Mouse (Mus musculus) ovary, adult 10 weeks (tissue): ENCODE results near the gene Tmsb15a. TPM values are rescaled to one million over a fixed set of nuclear protein-coding genes. Genes with fewer than 3 reads are reported as not detected.

Source experiments
- polyA plus RNA-seq: library from polyadenylated mRNA; stranded (reverse); fragments of 350-450 nt; fragmentation: Illumina TruSeq; extraction: RNeasy Lipid Tissue Mini Kit (QIAGEN cat#74804); gene quantifications from one replicate; pipeline ENCODE4 v1.2.3, GENCODE M21; 2014

The Tmsb15a gene
- polyA plus RNA-seq, result not detected

GRCm38 (mm10) chrX:135725161-135725560, at the start of gene Tmsb15a:
Tmsb15a (minus strand) TSS chrX:135725261.

GRCm38 (mm10) chrX:135742304-135743055, 17.4 kb upstream of the Tmsb15a start, which contains the start of the genes Armcx5 and Gprasp1:
Armcx5 (plus strand) TSS chrX:135742733.
Gprasp1 (plus strand) TSS chrX:135742733.

GRCm38 (mm10) chrX:135693633-135694032, 31.4 kb downstream of the Tmsb15a start, which contains the start of gene Tcp11x2:
Tcp11x2 (minus strand) TSS chrX:135693790.

Other genes with a start within 250 kb of the Tmsb15a start
- gene AV320801, start 230.7 kb downstream of the Tmsb15a start, polyA plus RNA-seq, result 1.4 TPM
- not detected for gene Nxf7, start 126.5 kb downstream of the Tmsb15a start, polyA plus RNA-seq
- not detected for gene Prame, start 97.6 kb downstream of the Tmsb15a start, polyA plus RNA-seq
- gene Tcp11x2, start 31.5 kb downstream of the Tmsb15a start, polyA plus RNA-seq, result 1.2 TPM
- 56.5 TPM for gene Armcx5, start 17.5 kb upstream of the Tmsb15a start, polyA plus RNA-seq
- 157 TPM for gene Gprasp1, start 17.5 kb upstream of the Tmsb15a start, polyA plus RNA-seq
- 148 TPM for gene Bhlhb9, start 72.3 kb upstream of the Tmsb15a start, polyA plus RNA-seq
- 44.2 TPM for gene Gprasp2, start 113.8 kb upstream of the Tmsb15a start, polyA plus RNA-seq